Mouse (Mus musculus) cerebellum, adult 2 months (tissue): ENCODE results near the gene C330021F23Rik.

Source experiments
- CTCF ChIP-seq: fragments of 200-500 bp; IDR thresholded peaks from 2 replicates; pipeline ENCODE4 v1.5.1; 2011; ENCODE audit warnings: low read depth, mild to moderate bottlenecking, control low read depth, low read length, moderate library complexity, borderline replicate concordance; ENCODE audit not compliant: insufficient read depth
- POLR2A ChIP-seq: fragments of 200-500 bp; IDR thresholded peaks from 2 replicates; pipeline ENCODE4 v1.6.1; 2011; ENCODE audit warnings: low read length, control low read depth, borderline replicate concordance; ENCODE audit not compliant: insufficient read depth

DNA sequence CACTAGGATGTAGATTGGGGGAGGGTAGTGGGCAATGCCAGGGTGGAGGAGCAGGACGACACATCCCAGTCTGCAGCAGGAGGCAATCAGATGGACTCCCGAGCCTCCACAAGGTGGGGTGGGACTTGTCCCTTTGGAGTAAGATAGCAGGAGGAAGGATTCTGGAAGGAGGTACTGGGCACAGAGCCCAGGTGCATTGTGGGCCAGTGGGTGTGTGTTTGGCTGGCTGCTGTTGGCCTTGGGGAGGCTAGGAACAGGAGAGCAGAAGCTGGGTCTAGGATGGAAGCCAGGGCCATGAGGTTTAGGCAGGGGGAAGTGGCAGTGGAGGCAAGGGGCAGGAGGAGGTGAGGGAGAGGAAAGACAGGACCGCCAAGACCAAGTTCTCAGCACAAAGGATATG, 25.7 kb downstream of the C330021F23Rik start:
- TF ChIP-seq CTCF: no peak
- no peak for TF ChIP-seq POLR2A
